Mouse (Mus musculus): ENCODE results near the gene Hoga1.

Gene Hoga1

DNA sequence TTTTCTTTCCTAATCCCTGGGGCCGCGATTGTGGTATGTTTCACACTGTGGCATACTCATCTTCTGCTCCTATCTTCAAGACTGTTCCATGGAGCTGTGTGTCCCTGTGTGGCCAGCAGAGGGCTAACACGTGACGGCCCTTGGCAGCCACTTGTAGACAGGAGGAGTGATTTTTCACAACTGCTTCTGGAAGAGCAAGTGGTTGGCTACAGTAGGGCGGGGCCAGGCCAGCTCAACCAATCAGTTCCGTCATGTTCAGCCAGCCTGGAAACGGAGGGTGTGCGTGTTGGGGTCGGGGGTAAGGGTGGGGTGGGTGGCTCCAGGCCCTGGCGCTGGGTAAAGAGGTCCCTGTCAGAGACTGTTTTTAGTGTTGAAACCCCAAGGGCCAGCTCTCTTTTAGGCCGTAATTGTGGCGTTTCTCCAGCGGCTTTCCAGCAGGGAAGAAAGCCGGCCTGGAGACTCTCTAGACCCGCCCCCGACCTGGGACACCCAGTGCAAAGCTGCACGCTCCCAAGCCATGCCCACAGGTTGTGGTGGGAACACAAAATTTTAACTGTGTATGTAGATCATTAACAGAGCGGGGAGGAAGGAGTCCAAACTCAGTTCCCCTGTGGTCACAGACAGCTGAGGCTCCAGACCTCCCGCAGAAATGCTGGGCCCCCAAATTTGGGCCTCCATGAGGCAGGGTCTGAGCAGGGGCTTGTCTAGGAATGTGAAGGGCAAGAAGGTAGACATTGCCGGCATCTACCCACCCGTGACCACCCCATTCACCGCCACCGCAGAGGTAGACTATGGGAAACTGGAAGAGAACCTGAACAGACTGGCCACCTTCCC, at the start of gene Hoga1:
Gene Hoga1 (plus strand): TSS at position 342 of the 834 bp plus-strand sequence.
- peak; percentile 90 for DNase-seq (ENCODE audit: extremely low read depth, insufficient read length, low spot score)

DNA sequence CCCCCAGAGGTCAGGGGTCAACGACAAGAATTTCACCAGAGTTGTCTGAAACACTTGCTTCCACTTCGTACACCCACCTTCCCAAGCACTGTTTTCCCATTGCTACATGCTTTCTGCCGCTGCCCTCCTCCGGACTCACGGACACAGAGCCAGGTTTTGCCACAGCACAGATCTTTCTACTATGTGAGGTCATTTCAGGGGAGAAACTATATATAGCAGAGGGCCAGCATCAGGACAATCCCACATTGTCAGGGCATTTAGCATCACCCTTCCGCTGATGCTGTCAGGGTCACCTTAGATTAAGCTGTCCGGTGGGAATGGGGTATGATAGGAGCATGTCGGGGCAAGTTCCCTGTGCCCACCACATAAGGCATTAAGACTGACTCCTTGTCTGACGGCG, 48.3 kb upstream of the Hoga1 start:
- no peak for DNase-seq (ENCODE audit: extremely low read depth, insufficient read length, low spot score)

DNA sequence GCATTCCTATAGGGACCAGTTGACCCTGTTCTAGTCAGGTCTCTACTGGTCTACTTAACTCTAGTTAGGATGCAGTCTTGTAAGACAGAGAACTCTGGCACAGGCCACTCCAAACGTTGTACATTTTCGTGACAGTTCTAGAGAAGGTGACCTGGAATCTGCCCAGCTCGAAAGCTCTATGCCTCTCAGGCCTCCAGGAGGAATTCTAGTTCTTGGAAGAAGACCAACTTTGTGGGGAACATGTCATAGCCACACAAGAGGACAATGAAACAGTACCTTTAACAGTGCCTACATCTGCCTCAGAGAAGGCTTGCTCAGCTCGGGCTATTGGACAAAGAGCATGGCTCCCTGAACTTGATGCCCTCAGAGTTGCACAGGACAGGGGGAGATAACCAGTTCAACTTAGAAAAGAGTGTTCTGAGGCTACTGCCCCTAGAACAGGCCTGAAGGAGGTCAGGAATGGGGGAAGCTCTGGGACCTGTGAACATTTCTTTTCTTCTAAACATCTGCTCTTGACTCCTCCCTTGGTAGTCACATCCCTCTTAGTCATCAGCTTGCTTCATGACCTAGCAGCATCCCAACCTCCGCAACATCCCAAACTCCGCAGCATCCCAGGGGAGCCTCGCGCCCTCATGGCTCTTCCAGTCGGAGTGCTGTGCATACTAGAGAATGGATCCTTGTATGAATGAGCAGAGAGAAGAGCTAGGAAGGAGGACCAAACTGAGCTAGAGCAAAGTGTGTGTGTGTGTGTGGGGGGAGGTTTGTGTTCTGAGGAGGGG, 46.5 kb upstream of the Hoga1 start:
- peak; percentile 67 for DNase-seq (ENCODE audit: extremely low read depth, insufficient read length, low spot score)

DNA sequence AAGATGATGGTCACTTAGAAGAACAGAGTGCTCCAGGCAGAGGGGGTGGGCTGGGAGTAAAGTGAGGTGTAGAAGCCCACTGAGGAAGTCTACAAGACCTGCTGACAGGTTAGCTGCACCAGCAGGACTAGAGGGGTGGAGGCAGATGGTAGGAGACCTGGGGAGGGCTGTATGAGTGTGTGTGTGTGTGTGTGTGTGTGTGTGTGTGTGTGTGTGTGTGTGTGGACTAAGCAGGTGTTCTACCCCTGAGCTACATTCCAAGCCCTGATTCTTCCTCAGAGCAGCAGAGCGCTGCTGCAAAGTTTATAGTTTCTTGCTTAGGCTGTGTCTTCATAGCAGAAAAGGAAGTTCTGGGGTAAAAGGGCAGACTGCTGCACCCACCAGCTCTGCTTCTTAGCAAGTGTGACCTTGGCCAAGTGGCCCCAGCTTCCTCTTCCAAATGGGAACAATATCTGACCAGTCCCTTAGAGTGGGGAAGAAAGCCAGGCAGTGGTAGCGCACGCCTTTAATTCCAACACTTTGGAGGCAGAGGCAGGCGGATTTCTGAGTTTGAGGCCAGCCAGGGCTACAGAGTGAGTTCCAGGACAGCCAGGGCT, 45.6 kb upstream of the Hoga1 start:
- DNase-seq (ENCODE audit: extremely low read depth, insufficient read length, low spot score): no peak

DNA sequence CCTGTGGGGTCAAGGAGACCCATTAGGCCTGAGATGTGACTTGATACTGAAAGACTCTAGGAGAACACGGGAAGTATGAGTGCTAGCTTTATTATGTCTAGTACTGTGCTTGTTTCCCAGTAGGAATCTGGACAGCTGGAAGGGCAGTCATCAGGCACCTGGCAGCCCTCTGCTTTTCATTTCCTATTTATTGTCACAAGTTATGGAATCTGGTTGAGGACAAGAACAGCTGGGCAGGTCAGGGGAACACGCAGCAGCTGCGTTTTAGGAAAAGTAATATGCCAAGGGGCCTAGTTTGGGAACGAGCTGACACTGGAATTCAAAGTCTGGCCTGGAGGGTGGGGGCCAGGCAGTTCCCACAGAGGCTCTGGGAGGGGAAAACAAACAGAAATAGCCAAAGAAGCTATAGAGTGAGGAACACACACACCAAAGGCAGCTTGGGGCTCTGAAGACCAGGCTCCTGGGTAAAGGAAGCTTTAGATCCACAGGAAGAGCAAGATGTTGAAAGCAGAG, 44.9 kb upstream of the Hoga1 start:
- DNase-seq (ENCODE audit: extremely low read depth, insufficient read length, low spot score): no peak

DNA sequence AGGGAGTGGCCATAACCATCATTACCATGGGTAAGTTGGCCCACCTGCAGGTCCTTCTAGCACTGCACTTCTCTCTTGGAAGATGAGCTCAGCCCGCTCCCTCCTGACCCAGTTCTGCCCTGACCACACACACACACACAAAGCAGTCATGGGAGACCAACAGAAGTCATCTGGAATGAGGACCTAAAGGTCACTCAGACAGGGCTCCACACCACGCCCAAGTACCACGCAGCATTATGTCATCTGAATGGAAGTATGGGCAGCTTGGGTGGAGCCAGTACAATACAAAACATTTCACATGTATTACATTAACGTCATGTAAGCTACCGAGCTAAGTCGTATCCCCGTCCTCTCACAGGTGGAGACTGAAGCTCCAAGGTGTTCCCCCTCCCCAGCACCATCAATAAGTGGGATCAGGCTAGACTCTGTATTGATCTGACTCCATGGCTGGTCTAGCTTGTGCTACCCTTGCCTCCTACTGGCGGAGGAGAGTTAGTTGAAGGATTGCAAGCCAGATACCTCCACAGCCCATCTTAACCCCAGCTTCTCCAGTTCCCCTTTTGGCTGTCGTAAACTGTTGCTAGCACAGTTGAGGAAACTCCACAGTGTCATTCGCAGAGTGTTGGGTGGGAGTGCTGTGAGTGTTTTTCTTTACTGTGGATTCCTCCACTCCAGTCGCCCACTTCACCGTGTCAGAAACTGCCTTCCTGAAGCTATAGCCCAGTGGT, 44.0 kb upstream of the Hoga1 start:
- DNase-seq (ENCODE audit: extremely low read depth, insufficient read length, low spot score): no peak

DNA sequence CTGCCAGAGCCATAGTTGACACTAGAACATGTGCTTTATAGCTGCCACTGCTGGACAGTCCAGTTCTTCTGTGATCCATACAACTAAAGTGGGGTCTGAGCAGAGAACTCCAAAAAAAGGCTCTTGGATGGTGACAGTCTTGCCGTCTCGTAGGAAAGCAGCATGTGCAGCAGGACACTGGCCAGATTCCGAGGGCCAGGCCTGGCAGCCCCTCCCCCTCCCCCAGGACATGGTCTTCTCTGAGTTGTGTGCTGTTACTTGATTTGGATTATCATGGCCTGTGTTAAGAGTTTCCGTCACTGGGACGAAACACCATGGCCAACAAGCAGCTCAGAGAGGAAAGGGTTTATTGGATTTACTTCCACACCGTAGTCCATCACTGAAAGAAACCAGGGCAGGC, 41.2 kb upstream of the Hoga1 start:
- DNase-seq (ENCODE audit: extremely low read depth, insufficient read length, low spot score): no peak

DNA sequence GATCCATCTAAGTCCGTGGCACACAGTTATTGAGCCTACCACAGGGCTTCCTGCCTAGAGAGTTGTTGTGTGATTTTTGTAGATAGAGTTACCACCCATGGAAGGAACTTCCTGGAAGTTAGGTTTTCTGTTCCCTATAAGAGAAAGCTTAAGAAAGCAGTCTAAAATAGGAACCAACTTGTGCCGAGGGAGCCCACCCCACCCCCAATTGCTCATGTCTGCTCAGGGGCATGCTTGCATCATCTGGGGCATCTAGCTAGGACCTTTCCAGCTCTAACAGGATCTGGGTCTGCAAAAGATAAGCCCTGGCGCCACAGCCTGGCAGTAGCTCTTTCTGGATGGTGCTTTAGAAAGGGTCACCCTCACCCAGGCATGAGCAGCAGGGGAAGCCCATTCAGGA, 39.8 kb upstream of the Hoga1 start:
- DNase-seq (ENCODE audit: extremely low read depth, insufficient read length, low spot score): no peak

DNA sequence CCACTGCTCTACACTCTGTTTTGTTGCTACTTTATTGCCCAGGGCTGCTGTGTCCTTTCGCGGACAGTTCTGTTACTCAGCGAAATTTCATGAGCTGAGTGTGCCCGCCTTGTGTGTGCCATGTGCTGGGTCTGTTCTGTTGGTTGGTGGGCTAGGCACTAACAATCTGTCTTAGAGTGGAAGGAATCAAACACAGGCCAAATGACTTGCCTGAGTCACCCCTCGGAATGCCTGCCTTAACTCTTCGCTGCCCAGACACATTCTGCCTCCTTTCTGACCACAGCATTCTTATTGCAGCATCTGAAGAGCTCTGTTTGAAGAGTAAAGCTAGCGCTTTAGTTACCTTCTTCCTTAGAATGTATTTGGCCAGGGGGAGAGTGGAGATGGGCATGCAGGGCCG, 38.8 kb upstream of the Hoga1 start:
- peak; percentile 44 for DNase-seq (ENCODE audit: extremely low read depth, insufficient read length, low spot score)

DNA sequence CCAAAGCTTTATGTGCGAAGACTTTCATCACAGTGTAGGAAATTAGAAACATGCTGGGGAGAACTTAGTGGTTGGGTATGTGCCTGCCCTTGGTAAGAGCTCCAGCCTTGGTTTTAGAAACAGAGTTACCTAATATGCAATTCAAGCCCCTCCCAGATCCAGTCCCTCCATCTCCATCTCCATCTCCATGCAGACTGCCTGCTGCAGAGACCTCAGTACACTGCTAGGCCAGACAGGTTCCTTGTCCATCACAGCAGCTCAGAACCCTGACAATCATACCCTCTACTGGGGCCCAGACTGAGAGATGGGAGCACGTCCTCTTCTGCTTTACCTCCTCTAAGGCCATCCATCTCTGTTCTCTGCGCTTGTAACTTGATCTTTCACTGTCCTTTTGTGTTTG, 36.8 kb upstream of the Hoga1 start:
- DNase-seq (ENCODE audit: extremely low read depth, insufficient read length, low spot score): no peak

DNA sequence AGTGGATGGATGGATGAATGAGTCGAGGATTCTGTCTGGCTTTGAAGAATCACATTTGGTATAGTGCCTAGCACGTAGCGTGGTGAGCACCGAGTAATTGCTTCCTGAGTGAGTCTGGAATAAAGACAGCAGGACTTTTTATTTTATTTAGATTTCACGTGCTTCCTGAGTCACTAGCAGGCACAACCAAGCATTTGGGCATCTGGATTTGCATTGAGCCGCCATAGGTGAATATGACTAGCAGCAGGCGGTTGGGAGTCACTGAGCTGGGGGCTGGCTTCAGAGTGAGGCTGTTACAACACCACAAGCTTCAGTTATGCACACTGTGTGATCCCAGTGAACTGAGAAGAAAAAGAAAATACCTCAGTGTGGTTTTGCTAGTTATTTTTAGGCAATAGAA, 36.3 kb upstream of the Hoga1 start:
- DNase-seq (ENCODE audit: extremely low read depth, insufficient read length, low spot score): no peak

DNA sequence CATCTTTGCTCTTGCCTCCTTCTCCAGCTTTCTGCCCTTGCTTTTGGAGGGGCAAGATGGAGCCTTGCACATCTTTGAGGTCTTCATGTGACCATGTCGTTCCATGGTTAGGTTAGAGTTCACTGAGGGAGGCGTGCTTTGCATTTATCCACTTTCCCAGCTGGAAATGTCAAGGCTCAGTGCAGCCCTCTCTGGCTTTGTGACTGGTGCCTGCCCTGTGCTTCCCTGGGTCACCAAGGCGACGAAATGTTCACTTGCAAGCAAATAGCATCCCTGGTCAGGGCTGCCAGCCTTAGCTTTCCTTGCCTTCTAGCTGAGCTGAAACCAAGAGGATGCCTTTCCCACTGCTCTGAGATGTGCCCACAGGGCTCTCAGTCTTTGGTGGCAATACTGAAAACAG, 35.0 kb upstream of the Hoga1 start:
- no peak for DNase-seq (ENCODE audit: extremely low read depth, insufficient read length, low spot score)

DNA sequence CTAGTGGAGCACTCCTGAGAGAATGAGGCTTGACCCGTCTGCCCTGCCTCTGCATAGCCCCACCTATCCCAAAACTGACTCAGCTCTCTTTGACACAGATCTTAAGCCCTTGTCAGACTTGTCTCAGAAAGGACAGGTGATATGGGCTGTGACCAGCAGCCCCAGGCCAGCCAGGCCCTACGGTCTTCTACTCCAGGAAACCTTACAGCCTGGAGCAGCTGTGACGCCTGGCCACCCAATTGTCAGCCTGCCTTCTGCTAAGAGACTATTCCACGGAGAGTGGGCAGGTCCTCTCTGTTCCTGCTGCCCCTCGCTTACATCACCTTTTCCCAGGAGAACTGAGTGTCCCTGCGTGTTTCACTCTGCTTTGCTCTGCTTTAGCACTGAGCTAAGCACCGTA, 34.3 kb upstream of the Hoga1 start:
- DNase-seq (ENCODE audit: extremely low read depth, insufficient read length, low spot score): no peak

DNA sequence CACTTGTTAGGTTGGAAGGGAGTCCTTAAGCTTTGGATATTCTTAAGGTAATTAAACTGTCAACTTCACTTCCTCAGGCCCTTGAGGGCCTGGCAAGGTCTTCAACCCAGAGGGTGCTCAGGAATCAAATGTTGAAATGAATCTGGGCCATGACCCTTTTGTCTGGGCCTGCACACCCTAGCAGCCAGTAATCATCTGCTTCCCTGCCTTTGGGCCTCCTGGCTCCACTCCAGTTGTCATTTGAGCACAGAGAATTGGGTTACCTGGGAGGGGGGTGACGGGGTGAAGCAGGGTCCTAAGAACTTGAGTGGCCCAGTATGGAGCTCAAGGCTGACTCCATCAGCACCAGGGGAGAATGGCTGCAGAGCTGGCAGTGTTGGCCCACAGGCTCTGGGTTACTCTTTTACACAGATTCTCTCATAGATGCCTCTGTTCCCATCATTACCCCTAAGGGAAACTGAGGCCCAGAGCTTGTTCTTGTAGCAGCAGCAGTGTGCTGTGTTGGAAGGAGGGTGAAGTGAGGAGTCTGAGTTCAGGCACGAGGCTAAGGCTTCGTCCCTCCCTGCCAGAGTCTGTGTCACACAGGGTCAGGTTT, 31.1 kb upstream of the Hoga1 start:
- no peak for DNase-seq (ENCODE audit: extremely low read depth, insufficient read length, low spot score)

DNA sequence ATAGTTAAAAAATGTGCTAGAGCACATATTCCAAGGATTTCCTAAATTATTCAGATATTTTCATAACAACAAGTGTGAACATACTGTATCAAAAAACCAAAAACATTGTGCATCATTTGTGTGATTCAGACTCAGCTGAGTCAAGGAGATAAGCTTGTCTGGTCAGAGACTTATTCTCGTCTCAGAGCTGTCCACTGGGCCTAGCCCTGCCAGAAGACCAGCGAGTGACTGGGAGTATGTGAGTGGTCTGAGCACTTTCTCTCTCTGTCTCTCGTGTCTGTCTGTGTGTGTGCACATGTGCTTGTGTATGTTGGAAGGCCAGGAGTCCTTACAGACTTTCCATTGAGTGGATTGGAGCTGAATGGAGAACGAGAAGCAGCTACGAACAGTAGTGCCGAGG, 30.4 kb upstream of the Hoga1 start:
- no peak for DNase-seq (ENCODE audit: extremely low read depth, insufficient read length, low spot score)

DNA sequence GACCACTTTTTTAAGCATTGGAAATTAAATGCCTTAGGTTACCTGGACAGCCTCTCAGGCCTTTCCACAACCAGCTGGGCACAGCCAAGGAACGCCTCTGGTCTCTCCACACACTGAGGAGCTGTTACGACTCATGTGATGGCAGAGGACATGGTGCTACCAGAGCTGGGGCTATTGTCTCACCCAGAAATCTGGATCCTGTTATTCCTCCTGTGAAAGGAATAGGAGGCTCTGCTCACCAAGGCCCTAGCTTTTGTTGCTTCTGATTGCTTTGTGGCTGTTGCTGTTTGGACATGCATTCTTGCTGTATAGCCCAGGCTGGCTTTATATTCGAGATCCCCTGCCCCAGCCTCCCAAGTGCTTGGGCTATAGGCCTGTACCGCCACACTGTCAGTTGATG, 29.2 kb upstream of the Hoga1 start:
- DNase-seq (ENCODE audit: extremely low read depth, insufficient read length, low spot score): no peak

DNA sequence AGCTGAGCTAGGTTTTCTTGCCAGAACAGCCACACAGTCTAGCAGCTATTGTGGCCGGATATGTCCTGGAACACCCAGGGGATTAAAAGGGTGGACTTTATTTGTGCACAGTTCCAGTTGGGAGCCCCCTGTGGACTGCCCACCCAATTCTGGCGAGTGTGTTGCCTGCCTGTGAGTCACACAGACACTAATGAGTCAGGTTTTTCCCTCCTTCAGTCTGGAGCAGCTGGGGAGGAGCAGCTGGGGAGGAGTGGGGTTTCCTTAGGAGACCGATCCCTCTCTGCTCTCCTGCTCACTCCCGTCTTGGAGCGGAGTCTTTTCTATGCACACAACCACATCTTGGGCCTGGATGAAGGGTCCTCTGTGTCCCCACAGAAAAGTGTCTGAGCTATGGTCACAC, 28.6 kb upstream of the Hoga1 start:
- peak; percentile 81 for DNase-seq (ENCODE audit: extremely low read depth, insufficient read length, low spot score)

DNA sequence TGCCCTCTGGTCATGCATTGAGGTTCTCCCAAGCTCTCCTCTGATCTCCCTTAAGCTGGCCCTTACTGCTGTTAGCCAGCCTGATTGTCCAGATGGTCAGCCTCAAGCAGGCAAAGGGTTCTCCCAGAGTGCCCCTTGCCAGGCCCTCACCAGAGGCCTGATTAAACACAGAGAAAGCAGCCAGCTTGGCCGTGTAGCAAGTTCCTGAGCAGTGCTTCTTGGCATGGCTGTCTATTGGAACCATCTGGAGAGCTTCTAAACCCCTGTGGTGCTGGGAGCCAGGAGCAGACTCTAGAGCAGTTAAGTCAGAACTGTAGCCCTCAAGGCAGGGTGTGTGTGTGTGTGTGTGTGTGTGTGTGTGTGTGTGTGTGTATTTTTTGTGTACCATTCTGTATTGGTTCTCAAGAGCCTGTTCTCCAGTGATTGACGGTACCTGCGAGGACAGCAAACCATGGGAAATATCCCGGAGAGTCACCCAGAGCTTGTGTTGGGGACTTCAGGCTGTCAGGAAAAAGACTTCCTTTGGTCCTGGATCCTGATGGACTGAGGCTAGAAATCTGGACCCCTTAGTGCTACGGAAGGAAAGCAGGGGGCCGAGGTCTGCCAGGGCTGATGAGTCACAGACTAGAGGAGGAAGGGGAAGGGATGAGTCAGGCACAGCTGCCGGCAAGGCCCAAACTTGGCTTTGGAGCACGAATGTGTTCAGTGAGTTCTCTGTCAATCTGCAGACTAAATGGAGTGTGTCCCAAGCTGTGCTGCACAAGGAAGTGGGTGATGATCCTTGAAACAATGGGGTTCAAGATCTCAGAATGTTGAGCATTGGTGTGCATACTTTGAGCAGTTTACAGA, 27.8 kb upstream of the Hoga1 start:
- peak; percentile 84 for DNase-seq (ENCODE audit: extremely low read depth, insufficient read length, low spot score)

DNA sequence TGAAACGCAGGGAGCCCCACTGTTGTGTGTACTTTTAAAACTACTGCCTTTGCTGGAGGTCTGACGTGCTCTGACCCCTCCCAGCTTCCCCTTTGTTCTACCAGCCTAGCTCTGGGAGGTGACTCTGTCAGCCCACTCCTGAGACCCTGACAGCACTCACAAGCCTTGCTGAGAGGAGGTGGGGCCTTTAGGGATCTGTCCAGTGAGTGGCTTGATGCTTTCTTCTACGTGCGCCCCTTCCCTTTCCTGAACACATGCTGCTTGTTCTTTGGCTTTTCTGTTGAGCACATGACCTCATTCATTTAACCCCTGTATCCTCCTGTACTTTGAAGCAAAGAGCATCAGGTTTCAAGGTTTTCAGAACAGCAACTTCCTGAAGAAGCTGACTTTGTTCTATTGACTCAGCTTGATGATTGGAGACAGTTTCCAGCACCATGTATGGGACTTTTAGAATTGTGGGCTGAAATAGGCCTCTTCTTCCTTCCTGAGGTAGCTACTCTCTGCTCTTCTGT, 26.3 kb upstream of the Hoga1 start:
- DNase-seq (ENCODE audit: extremely low read depth, insufficient read length, low spot score): no peak

Data from 3134 (cell line).